Mouse (Mus musculus): Measurements from ENCODE around the gene Hpse2.

The Hpse2 gene

DNA sequence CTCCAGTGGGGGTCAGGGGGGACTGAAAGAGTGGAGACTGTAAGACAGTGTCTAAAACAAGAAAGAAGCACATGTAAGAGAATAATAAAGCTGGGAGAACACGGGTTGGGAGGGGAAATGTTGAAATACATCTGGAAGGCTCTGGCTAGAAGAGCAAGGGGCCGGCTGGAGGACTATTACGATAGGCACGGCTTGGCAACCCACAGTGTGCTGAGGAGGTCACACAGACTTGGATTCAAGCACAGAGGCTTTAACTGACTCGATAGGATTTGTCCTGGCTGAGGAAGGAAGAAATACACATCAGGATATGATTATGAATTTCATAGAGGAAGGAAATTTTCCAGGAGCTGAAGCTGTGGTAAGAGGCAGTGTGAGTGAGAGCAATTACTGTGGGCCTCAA, 414.4 kb downstream of the Hpse2 start:
- DNase-seq (ENCODE audit: low spot score in 2 of 2) = no peak

- DNase-seq (ENCODE audit: low spot score in 2 of 2) = no peak
Observed at GRCm38 (mm10) chr19:42965171-42965570, 423.0 kb downstream of the Hpse2 start.

- DNase-seq (ENCODE audit: low spot score in 2 of 2) = no peak
Observed at GRCm38 (mm10) chr19:42948114-42948636, 440.0 kb downstream of the Hpse2 start.

DNA sequence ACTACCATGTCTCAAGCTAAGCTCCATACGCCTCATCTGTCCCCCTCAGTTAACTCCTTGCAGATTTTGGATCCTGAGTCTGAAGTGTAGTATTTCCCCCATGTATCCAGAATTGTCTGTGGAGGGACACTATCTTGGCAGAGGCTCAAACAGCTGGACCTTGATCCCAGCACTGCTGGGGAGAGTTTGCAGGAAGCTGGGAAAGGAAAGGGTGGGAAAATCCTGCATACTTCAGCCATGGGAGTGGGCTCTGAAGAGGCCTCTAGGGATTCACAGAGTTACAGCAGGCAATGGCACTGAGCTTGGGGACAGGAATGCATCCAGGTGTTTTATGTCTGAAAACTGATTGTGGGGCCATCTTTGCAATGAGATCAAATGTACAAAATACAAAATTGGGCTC, 450.6 kb downstream of the Hpse2 start:
- no peak for DNase-seq (ENCODE audit: low spot score in 2 of 2)

DNA sequence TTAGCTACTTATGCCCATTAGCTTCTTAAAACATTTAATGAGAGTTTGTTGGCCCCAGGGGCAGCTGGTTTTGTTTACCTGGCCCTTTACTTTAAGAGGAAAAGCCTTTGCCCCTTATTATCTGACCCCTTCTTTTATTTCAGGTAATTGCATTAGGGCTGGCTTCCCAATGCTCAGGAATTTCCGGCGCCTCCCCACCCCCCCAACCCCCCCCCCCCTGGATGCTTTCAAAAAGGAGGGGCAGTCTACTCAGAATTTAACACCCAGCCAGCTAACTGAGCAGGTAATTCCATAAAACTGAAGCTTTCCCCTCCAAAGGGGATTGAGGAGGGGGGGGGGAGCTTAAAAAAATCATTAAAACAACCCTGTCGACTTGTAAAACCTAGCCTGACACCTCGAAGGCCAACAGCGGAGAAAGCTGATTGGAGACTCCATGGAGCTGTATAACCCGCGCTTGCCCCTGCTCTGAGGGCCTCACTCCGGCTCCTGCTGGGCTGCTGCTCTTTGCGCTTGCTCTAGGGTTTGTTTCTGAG, 451.4 kb downstream of the Hpse2 start:
- DNase-seq (ENCODE audit: low spot score in 2 of 2) = no peak

DNA sequence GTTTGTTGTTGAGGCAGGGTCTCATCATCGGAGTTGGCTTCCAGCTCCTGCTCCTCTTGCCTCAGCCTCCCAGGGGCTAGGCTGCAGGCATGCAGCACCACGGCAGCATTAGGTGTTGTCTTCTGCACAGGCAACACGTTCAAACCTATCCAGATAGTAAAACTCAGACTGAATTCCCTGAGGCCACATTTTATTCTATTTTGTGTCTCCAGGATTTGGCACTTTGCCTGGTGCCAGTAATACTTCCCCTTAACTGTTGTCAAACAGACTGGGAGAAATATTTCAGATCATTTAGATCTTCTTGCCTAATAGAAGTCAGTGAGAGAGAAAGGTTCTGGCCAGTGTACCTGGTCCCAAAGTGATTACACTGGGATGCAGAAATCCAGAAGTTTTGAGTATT, 458.5 kb downstream of the Hpse2 start:
- no peak for DNase-seq (ENCODE audit: low spot score in 2 of 2)

- no peak for DNase-seq (ENCODE audit: low spot score in 2 of 2)
Observed at GRCm38 (mm10) chr19:42928271-42928670, 459.9 kb downstream of the Hpse2 start.

DNA sequence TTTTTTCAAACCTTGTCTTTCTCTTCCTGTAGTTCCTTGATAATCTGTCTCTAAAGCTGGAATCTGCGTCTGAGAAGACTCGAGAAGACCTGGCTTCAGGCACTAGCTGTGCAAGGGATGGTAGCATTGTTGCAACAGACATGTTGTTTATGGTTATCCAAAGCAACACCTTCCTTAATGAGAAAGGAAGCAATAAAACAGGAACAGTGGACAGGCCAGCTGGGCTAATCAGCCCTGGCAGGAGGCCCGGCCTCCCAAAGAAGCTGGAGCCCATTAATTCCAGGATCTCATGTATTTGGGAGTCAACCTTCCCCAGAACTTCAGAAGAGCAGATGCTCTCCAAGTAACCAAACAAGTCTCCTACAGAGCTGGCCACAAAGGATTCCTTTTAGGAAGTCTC, 465.5 kb downstream of the Hpse2 start:
- no peak for DNase-seq (ENCODE audit: low spot score in 2 of 2)

GRCm38 (mm10) chr19:42913703-42914102, 474.5 kb downstream of the Hpse2 start:
- DNase-seq (ENCODE audit: low spot score in 2 of 2) = no peak

- DNase-seq (ENCODE audit: low spot score in 2 of 2) = no peak
Observed at GRCm38 (mm10) chr19:42909719-42910118, 478.4 kb downstream of the Hpse2 start.

- no peak for DNase-seq (ENCODE audit: low spot score in 2 of 2)
Observed at GRCm38 (mm10) chr19:42908553-42908952, 479.6 kb downstream of the Hpse2 start.

GRCm38 (mm10) chr19:42906328-42906727, 481.8 kb downstream of the Hpse2 start:
- no peak for DNase-seq (ENCODE audit: low spot score in 2 of 2)

- DNase-seq (ENCODE audit: low spot score in 2 of 2) = no peak
Observed at GRCm38 (mm10) chr19:42904726-42905125, 483.4 kb downstream of the Hpse2 start.

DNA sequence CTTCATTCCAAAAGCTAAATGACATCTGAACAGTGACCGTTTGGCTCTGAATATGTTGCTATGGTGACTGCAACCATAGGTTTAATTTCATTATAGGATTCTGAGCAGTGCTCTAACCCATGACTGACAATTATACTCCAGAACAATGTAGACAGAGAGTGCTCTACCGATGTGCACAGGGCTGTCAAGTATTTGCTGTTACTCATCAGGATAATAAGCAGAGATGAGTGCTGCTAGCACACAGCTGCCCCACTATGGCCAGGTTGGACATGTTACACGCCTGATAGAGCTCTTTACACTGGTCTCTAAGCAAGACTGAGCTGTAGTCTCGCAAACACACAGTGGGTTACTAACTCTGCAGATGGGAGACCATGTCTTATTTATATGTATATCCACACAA, 483.9 kb downstream of the Hpse2 start:
- DNase-seq (ENCODE audit: low spot score in 2 of 2) = no peak

- DNase-seq (ENCODE audit: low spot score in 2 of 2) = no peak
Observed at GRCm38 (mm10) chr19:42903840-42904239, 484.3 kb downstream of the Hpse2 start.

DNA sequence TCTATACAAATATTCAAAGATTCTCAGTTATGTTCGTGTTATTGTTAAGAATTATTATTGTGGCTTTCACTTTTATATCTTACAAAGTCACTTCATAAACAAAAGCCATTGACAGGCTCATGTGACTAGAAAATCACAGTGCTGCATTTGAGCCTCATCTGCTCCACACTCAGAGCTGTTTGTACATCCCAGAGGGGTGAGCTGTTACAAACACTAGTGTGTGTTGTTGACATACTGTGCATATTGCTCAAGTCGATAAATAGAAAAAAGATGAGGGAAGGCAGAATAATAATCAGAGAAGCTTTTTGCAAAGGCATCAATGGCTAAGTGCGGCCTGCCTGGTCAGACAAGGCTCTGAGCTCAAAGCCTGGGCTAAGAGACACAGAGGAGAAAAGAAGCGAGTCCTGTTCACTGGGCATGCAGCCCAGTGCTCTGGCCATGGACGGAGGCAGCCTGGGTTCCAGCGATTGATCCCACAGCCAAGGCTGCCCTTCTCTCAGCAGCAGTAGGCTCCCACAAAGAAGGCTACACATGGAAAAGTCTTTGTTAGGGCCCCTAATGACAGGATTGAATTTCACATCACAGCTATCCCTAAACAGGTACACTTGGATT, 485.6 kb downstream of the Hpse2 start:
- peak in 1 of 2 experiments; percentile 14 for DNase-seq (ENCODE audit: low spot score in 2 of 2)

DNA sequence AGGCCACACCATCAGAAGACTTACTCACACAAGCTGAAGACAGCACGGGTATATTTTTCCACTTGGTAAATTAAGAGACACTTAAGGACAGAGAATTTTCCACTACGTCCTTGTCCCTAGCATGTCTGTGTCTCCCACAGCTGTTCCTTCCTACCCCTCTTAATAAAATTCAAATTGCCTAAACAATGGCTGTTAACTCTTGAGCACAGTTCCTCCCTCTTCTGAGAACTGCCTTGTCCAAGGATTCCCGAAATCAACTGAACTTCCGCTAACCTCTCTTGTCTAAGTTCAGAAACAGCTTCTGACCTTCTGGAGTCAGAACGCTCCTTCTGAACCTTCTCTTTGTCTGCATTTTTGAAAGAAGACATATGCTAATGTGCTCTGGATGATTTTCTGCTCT, 496.6 kb downstream of the Hpse2 start:
- no peak for DNase-seq (ENCODE audit: low spot score in 2 of 2)

DNA sequence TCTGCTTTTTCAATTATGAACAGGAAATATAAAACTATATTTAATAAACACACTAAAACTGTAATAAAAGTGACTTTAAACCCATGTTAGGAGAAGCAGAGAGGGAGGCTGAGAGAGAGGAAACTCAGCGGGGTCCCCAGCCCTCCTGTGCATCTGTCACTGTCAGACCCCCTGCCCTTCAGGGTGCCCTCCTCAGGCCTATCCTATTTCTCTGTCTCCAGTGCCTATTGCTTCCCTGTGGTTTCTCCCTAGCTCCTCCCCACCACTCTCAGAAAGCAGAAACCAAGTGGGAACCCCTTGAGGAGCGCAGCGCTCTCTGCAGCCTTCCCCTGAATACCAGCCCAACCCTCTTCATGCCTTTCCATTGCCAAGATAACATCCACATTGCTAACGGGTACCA, 510.5 kb downstream of the Hpse2 start:
- DNase-seq (ENCODE audit: low spot score in 2 of 2) = no peak

GRCm38 (mm10) chr19:42876563-42876962, 511.6 kb downstream of the Hpse2 start:
- no peak for DNase-seq (ENCODE audit: low spot score in 2 of 2)

- DNase-seq (ENCODE audit: low spot score in 2 of 2) = no peak
Observed at GRCm38 (mm10) chr19:42869663-42870530, 518.3 kb downstream of the Hpse2 start.

GRCm38 (mm10) chr19:42868958-42869662, 519.0 kb downstream of the Hpse2 start:
- DNase-seq (ENCODE audit: low spot score in 2 of 2) = no peak

DNA sequence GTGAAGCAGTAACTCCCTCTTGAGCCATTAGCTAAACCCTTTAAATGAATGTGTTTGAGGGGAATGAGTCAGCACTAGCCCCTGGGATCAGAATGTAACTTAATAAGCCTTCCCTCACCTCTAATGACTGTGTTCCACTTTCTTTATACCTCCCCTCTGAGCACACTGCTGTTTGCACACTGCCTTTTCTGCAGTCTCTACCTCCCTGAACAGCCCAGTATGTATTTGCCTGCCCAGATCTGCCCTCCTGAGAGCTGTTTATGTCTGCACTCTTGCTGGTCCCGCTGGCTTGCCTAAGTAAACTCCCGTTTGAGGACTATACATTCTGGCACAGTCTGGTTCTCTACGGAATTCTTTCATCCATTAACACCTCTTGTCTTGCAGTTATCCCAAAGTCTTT, 525.1 kb downstream of the Hpse2 start:
- DNase-seq (ENCODE audit: low spot score in 2 of 2) = no peak

All from frontal cortex, postnatal 25 days (tissue).